Mouse (Mus musculus): Measurements from ENCODE around the gene Rab7b. TPM values are rescaled to one million over a fixed set of nuclear protein-coding genes. Genes with fewer than 3 reads are reported as not detected.

Rab7b gene
- polyA plus RNA-seq, 1 experiment: 4.1 TPM

DNA sequence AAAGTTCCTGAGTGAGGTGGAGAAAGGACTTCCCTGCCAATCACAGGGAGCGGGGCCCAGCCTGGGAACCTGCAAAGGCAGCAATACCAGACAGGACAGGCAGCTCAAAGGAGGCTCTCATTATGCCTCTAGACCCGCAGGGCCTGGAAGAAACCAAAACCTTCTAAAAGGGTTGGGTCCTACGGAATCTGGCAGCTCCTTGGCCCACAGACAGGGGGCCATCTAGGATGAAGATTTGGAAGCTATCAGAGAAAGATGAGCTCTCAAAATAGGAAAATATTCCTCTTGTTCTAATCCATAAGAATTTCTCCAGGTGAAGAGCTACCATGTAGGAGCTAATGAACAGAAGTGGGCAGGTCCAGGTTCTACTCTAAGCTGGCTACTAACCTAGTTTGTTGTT lies 521 bp downstream of the Rab7b start:
- Histone ChIP-seq H3K79me2 (ENCODE audit: control insufficient read depth, insufficient read depth) (peaks cover 12% of the 10 kb centered on the region), H3K79me3 (ENCODE audit: low read depth) (peaks cover 3% of the 10 kb centered on the region), H3ac (ENCODE audit: control insufficient read depth, insufficient read length, low read depth) (no peak overlapping the region), H3K4me3 (ENCODE audit: insufficient read depth, poor library complexity, severe bottlenecking) (peak overlapping the region; percentile 8), H3K27me3 (ENCODE audit: control insufficient read depth, insufficient read depth, insufficient read length) (no peaks in the 10 kb centered on the region), H3K36me3 (ENCODE audit: control insufficient read depth, insufficient read depth) (no peaks in the 10 kb centered on the region)
- TF ChIP-seq MAX (IDR thresholded peaks at IDR 0.05): no peak
- TF ChIP-seq CEBPB (IDR thresholded peaks at IDR 0.05; ENCODE audit: low read depth): no peak
- no peak for TF ChIP-seq MYOD1 (IDR thresholded peaks at IDR 0.05; ENCODE audit: control insufficient read depth, insufficient read length, low read depth)
- TF ChIP-seq MYOG (IDR thresholded peaks at IDR 0.05; ENCODE audit: control insufficient read depth, extremely low read depth, insufficient read length): no peak
- TF ChIP-seq FOSL1 (IDR thresholded peaks at IDR 0.05; ENCODE audit: insufficient read depth, low read length, poor library complexity, severe bottlenecking): no peak
- no peak for TF ChIP-seq USF1 (IDR thresholded peaks at IDR 0.05; ENCODE audit: low read depth)
- no peak for TF ChIP-seq CTCF (IDR thresholded peaks at IDR 0.05; ENCODE audit: control insufficient read depth, insufficient read depth, insufficient read length)

DNA sequence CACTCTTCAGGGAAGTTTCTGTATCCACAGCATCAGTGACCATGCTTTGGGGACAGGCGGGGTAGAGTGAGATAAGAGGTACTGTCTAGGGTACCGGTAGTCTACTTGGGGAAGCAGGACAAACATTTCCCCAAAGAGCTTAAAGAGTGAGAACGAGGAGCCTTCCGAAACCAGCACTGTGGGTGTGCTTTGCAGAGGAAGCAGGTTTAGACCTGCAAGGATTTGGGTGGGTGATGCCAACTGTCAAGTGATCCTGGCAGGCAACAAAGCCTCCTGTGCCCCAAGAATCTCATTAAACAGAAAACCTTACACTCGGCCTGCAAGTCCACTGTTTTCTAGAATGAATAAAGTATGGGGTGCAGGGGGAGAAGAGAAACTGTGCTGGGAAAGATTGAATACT lies 1.4 kb downstream of the Rab7b start:
- no peak overlapping the region for H3K4me3 ChIP-seq (ENCODE audit: insufficient read depth, poor library complexity, severe bottlenecking)
- peaks cover 12% of the 10 kb centered on the region for H3K79me2 ChIP-seq (ENCODE audit: control insufficient read depth, insufficient read depth)
- TF ChIP-seq MYOD1 (IDR thresholded peaks at IDR 0.05; ENCODE audit: control insufficient read depth, insufficient read length, low read depth) (no peak), CEBPB (IDR thresholded peaks at IDR 0.05; ENCODE audit: low read depth) (no peak), CTCF (IDR thresholded peaks at IDR 0.05; ENCODE audit: control insufficient read depth, insufficient read depth, insufficient read length) (no peak), USF1 (IDR thresholded peaks at IDR 0.05; ENCODE audit: low read depth) (no peak), MYOG (IDR thresholded peaks at IDR 0.05; ENCODE audit: control insufficient read depth, extremely low read depth, insufficient read length) (no peak), FOSL1 (IDR thresholded peaks at IDR 0.05; ENCODE audit: insufficient read depth, low read length, poor library complexity, severe bottlenecking) (no peak), MAX (IDR thresholded peaks at IDR 0.05) (no peak)
- H3K79me3 ChIP-seq (ENCODE audit: low read depth): peaks cover 3% of the 10 kb centered on the region
- H3K27me3 ChIP-seq (ENCODE audit: control insufficient read depth, insufficient read depth, insufficient read length): no peaks in the 10 kb centered on the region
- peak overlapping the region; percentile 48 for H3ac ChIP-seq (ENCODE audit: control insufficient read depth, insufficient read length, low read depth)
- no peaks in the 10 kb centered on the region for H3K36me3 ChIP-seq (ENCODE audit: control insufficient read depth, insufficient read depth)

DNA sequence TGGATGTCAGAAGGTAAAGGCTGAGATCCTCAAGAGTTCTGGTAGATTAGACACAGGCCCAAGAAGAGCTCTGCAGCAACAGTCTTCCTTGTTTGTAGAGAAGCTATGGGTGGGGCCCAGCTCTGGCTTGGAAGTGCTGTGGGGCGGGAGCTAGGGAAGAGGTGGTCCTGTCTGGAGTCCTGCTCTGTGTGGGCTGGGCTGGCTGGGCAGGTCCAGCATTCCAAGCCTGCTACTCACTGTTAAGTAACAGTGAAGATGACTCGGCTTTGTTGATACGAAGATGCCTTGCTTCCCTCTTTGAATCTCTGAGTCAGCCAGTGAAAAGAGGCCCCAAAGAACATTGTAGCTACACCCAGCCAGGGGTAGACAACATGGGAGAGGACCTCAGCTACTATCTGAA lies 1.9 kb downstream of the Rab7b start:
- Histone ChIP-seq H3K4me3 (ENCODE audit: insufficient read depth, poor library complexity, severe bottlenecking) (no peak overlapping the region), H3K79me2 (ENCODE audit: control insufficient read depth, insufficient read depth) (peaks cover 12% of the 10 kb centered on the region), H3K27me3 (ENCODE audit: control insufficient read depth, insufficient read depth, insufficient read length) (no peaks in the 10 kb centered on the region), H3K79me3 (ENCODE audit: low read depth) (peaks cover 3% of the 10 kb centered on the region), H3K36me3 (ENCODE audit: control insufficient read depth, insufficient read depth) (no peaks in the 10 kb centered on the region), H3ac (ENCODE audit: control insufficient read depth, insufficient read length, low read depth) (peak overlapping the region; percentile 48)
- peak; percentile 78 for TF ChIP-seq FOSL1 (IDR thresholded peaks at IDR 0.05; ENCODE audit: insufficient read depth, low read length, poor library complexity, severe bottlenecking)
- no peak for TF ChIP-seq MYOG (IDR thresholded peaks at IDR 0.05; ENCODE audit: control insufficient read depth, extremely low read depth, insufficient read length)
- TF ChIP-seq MYOD1 (IDR thresholded peaks at IDR 0.05; ENCODE audit: control insufficient read depth, insufficient read length, low read depth): no peak
- TF ChIP-seq MAX (IDR thresholded peaks at IDR 0.05): no peak
- peak; percentile 44 for TF ChIP-seq CEBPB (IDR thresholded peaks at IDR 0.05; ENCODE audit: low read depth)
- TF ChIP-seq CTCF (IDR thresholded peaks at IDR 0.05; ENCODE audit: control insufficient read depth, insufficient read depth, insufficient read length): no peak
- no peak for TF ChIP-seq USF1 (IDR thresholded peaks at IDR 0.05; ENCODE audit: low read depth)

DNA sequence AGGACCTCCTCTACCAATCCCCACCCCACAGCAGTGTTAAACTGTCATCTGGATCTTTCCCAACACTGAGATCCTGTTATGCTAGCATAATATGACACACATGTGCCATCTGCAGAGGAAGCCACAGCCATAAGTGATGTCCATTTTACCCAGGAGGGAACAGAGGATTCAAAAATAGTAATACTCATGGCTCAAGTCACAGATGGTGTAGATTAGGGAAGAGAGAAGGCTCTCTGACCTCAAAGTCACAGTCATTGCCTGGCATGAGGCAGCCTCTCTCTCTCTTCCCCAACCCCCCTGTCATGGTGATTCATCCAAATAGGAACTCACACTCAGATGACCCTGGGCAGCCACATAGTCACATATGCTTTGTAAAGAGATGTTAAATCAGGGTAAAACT lies 2.9 kb downstream of the Rab7b start:
- Histone ChIP-seq H3K36me3 (ENCODE audit: control insufficient read depth, insufficient read depth) (no peaks in the 10 kb centered on the region), H3ac (ENCODE audit: control insufficient read depth, insufficient read length, low read depth) (no peak overlapping the region), H3K79me3 (ENCODE audit: low read depth) (peaks cover 3% of the 10 kb centered on the region), H3K4me3 (ENCODE audit: insufficient read depth, poor library complexity, severe bottlenecking) (no peak overlapping the region), H3K79me2 (ENCODE audit: control insufficient read depth, insufficient read depth) (peaks cover 12% of the 10 kb centered on the region), H3K27me3 (ENCODE audit: control insufficient read depth, insufficient read depth, insufficient read length) (no peaks in the 10 kb centered on the region)
- TF ChIP-seq MYOG (IDR thresholded peaks at IDR 0.05; ENCODE audit: control insufficient read depth, extremely low read depth, insufficient read length) (no peak), FOSL1 (IDR thresholded peaks at IDR 0.05; ENCODE audit: insufficient read depth, low read length, poor library complexity, severe bottlenecking) (peak; percentile 47), CEBPB (IDR thresholded peaks at IDR 0.05; ENCODE audit: low read depth) (no peak), MAX (IDR thresholded peaks at IDR 0.05) (peak; percentile 56), CTCF (IDR thresholded peaks at IDR 0.05; ENCODE audit: control insufficient read depth, insufficient read depth, insufficient read length) (no peak)

DNA sequence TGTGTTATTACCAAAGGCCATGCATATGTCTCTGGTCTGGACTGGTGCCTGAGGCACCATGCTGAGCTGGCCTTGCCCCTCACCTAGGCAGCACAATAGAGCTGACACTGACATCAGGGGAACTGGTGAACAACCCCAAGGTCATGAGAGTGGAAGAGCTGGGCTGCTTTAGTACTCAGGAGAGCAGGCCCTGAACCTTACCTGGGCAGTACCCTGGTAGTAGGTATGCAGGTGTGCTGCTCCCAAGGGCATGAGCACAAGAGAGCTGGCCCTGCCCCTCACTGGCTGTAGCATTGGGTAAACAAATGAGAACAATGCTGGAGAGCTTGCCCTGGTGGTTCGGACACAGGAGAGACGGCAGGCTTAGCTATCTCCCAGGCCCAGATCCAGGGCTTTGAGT lies 6.8 kb downstream of the Rab7b start:
- no peak for TF ChIP-seq FOSL1 (IDR thresholded peaks at IDR 0.05; ENCODE audit: insufficient read depth, low read length, poor library complexity, severe bottlenecking)
- TF ChIP-seq MAX (IDR thresholded peaks at IDR 0.05): no peak
- TF ChIP-seq USF1 (IDR thresholded peaks at IDR 0.05; ENCODE audit: low read depth): no peak
- TF ChIP-seq MYOG (IDR thresholded peaks at IDR 0.05; ENCODE audit: control insufficient read depth, extremely low read depth, insufficient read length): no peak
- TF ChIP-seq CTCF (IDR thresholded peaks at IDR 0.05; ENCODE audit: control insufficient read depth, insufficient read depth, insufficient read length): no peak
- no peak for TF ChIP-seq CEBPB (IDR thresholded peaks at IDR 0.05; ENCODE audit: low read depth)
- TF ChIP-seq MYOD1 (IDR thresholded peaks at IDR 0.05; ENCODE audit: control insufficient read depth, insufficient read length, low read depth): no peak
- Histone ChIP-seq H3K79me3 (ENCODE audit: low read depth) (peaks cover 3% of the 10 kb centered on the region), H3ac (ENCODE audit: control insufficient read depth, insufficient read length, low read depth) (no peak overlapping the region), H3K27me3 (ENCODE audit: control insufficient read depth, insufficient read depth, insufficient read length) (no peaks in the 10 kb centered on the region), H3K79me2 (ENCODE audit: control insufficient read depth, insufficient read depth) (no peaks in the 10 kb centered on the region), H3K36me3 (ENCODE audit: control insufficient read depth, insufficient read depth) (peaks cover 7% of the 10 kb centered on the region), H3K4me3 (ENCODE audit: insufficient read depth, poor library complexity, severe bottlenecking) (no peak overlapping the region)

DNA sequence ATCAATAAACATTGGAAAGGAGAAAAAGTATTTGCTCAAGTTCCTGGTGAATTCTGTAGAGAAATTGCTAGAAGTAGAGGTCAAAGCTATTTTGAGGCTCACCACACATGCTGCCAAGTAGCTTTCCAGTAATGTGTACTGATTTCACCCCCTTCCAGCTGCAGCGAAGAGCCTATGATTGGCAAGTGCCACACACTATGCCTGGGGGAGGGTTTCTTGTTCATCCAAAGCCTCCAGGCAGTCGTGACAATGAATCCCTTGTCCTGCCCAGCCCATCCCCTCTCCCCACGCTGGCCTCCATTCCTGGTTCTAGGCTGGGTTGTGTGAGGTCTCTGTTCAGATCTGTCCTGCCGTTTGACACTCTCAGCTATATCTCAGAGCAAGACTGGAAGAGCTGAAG lies 7.8 kb downstream of the Rab7b start:
- Histone ChIP-seq H3ac (ENCODE audit: control insufficient read depth, insufficient read length, low read depth) (no peak overlapping the region), H3K36me3 (ENCODE audit: control insufficient read depth, insufficient read depth) (peaks cover 7% of the 10 kb centered on the region), H3K4me3 (ENCODE audit: insufficient read depth, poor library complexity, severe bottlenecking) (no peak overlapping the region), H3K79me2 (ENCODE audit: control insufficient read depth, insufficient read depth) (no peaks in the 10 kb centered on the region), H3K79me3 (ENCODE audit: low read depth) (peaks cover 3% of the 10 kb centered on the region), H3K27me3 (ENCODE audit: control insufficient read depth, insufficient read depth, insufficient read length) (no peaks in the 10 kb centered on the region)
- TF ChIP-seq MAX (IDR thresholded peaks at IDR 0.05) (no peak), CTCF (IDR thresholded peaks at IDR 0.05; ENCODE audit: control insufficient read depth, insufficient read depth, insufficient read length) (no peak), CEBPB (IDR thresholded peaks at IDR 0.05; ENCODE audit: low read depth) (no peak), MYOD1 (IDR thresholded peaks at IDR 0.05; ENCODE audit: control insufficient read depth, insufficient read length, low read depth) (no peak), FOSL1 (IDR thresholded peaks at IDR 0.05; ENCODE audit: insufficient read depth, low read length, poor library complexity, severe bottlenecking) (no peak), USF1 (IDR thresholded peaks at IDR 0.05; ENCODE audit: low read depth) (no peak), MYOG (IDR thresholded peaks at IDR 0.05; ENCODE audit: control insufficient read depth, extremely low read depth, insufficient read length) (no peak)

Measured in C2C12 (cell line).